Mouse (Mus musculus) MEL (cell line): ENCODE data around the gene Ikzf3. TPM values are rescaled to one million over a fixed set of nuclear protein-coding genes. Genes with fewer than 3 reads are reported as not detected.

Source experiments
- DNase-seq: peaks from one replicate; pipeline ENCODE4 v3.0.0; 2011; ENCODE audit warnings: low read depth, low spot score
- H3K27ac ChIP-seq: 2 replicates; pipeline ENCODE4 v1.5.1; 2012; ENCODE audit warnings: low read depth, mild to moderate bottlenecking, control low read depth, low read length, moderate library complexity; ENCODE audit not compliant: control insufficient read depth
- H3K27me3 ChIP-seq, 2 experiments: fragments of 150-350 bp in 1 of 2; sonication (generic) in 1 of 2; 2 replicates each; pipeline ENCODE4 v1.6.1; 2012; ENCODE audit warnings: low read length in 2 of 2, mild to moderate bottlenecking in 2 of 2, improper control_type of control experiment in 1 of 2, moderate library complexity in 1 of 2; ENCODE audit not compliant: insufficient read depth in 2 of 2, control insufficient read depth in 1 of 2
- H3K36me3 ChIP-seq, 2 experiments: 2 replicates each; pipeline ENCODE4 v1.6.1; 2012 to 2014; ENCODE audit warnings: low read length in 2 of 2, improper control_type of control experiment in 1 of 2, inconsistent platforms in 1 of 2, mild to moderate bottlenecking in 1 of 2; ENCODE audit not compliant: insufficient read depth in 2 of 2, control insufficient read depth in 1 of 2
- H3K4me1 ChIP-seq, 2 experiments: fragments of 150-350 bp in 1 of 2; sonication (generic) in 1 of 2; 2 replicates each; pipeline ENCODE4 v1.6.1; 2012; ENCODE audit warnings: low read length in 2 of 2, improper control_type of control experiment in 1 of 2, mild to moderate bottlenecking in 1 of 2; ENCODE audit not compliant: insufficient read depth in 2 of 2, control insufficient read depth in 1 of 2
- H3K4me3 ChIP-seq, 2 experiments: fragments of 150-350 bp in 1 of 2; sonication (generic) in 1 of 2; 2 replicates each; pipeline ENCODE4 v1.5.1; 2012; ENCODE audit warnings: low read depth in 2 of 2, low read length in 2 of 2, mild to moderate bottlenecking in 2 of 2, moderate library complexity in 2 of 2, control low read depth in 1 of 2, improper control_type of control experiment in 1 of 2; ENCODE audit not compliant: control insufficient read depth in 1 of 2, insufficient read depth in 1 of 2
- H3K79me2 ChIP-seq: 2 replicates; pipeline ENCODE4 v1.6.1; 2012; ENCODE audit warnings: mild to moderate bottlenecking, low read length, moderate library complexity; ENCODE audit not compliant: control insufficient read depth, poor library complexity, insufficient read depth
- H3K9ac ChIP-seq: 2 replicates; pipeline ENCODE4 v1.6.1; 2012; ENCODE audit warnings: low read depth, mild to moderate bottlenecking, control low read depth, low read length, moderate library complexity; ENCODE audit not compliant: control insufficient read depth, poor library complexity, severe bottlenecking
- H3K9me3 ChIP-seq: fragments of 150-350 bp; sonication (generic); replicated peaks from 2 replicates; pipeline ENCODE4 v1.6.1; 2012; ENCODE audit warnings: mild to moderate bottlenecking, low read length, improper control_type of control experiment, moderate library complexity; ENCODE audit not compliant: insufficient read depth
- CHD1 ChIP-seq: IDR thresholded peaks from 2 replicates; pipeline ENCODE4 v1.6.1; 2012; ENCODE audit warnings: low read depth, mild to moderate bottlenecking, inconsistent platforms, low read length, improper control_type of control experiment
- CHD2 ChIP-seq: IDR thresholded peaks from 2 replicates; pipeline ENCODE4 v1.6.1; 2011; ENCODE audit warnings: low read length, improper control_type of control experiment
- CTCF ChIP-seq, 3 experiments: IDR thresholded peaks in 2 of 3; conservative IDR thresholded peaks in 1 of 3; 2 replicates each; pipeline ENCODE4 v1.5.1; 2011 to 2012; ENCODE audit warnings: low read length in 3 of 3, low read depth in 2 of 3, mild to moderate bottlenecking in 2 of 3, improper control_type of control experiment in 1 of 3, inconsistent platforms in 1 of 3, mixed read lengths in 1 of 3, moderate library complexity in 1 of 3; ENCODE audit not compliant: control insufficient read depth in 1 of 3, insufficient read depth in 1 of 3, poor library complexity in 1 of 3, severe bottlenecking in 1 of 3
- ELF1 ChIP-seq: IDR thresholded peaks from 2 replicates; pipeline ENCODE4 v1.6.1; 2014; ENCODE audit warnings: low read depth, mild to moderate bottlenecking, inconsistent platforms, low read length, improper control_type of control experiment, moderate library complexity
- EP300 ChIP-seq, 2 experiments: IDR thresholded peaks; 2 replicates each; pipeline ENCODE4 v1.6.1; 2011; ENCODE audit warnings: improper control_type of control experiment in 2 of 2, low read length in 2 of 2, low read depth in 1 of 2, mild to moderate bottlenecking in 1 of 2
- MAX ChIP-seq: IDR thresholded peaks from 2 replicates; pipeline ENCODE4 v1.6.1; 2011; ENCODE audit warnings: low read length, improper control_type of control experiment
- MAZ ChIP-seq: IDR thresholded peaks from 2 replicates; pipeline ENCODE4 v1.6.1; 2012; ENCODE audit warnings: low read depth, mild to moderate bottlenecking, inconsistent platforms, low read length, improper control_type of control experiment
- MEF2A ChIP-seq: IDR thresholded peaks from 2 replicates; pipeline ENCODE4 v1.6.1; 2014; ENCODE audit warnings: low read depth, mild to moderate bottlenecking, inconsistent platforms, low read length, improper control_type of control experiment; ENCODE audit not compliant: poor library complexity, insufficient replicate concordance, severe bottlenecking; ENCODE audit errors: extremely low read depth
- MYC ChIP-seq: IDR thresholded peaks from 2 replicates; pipeline ENCODE4 v1.6.1; 2011; ENCODE audit warnings: low read depth, mild to moderate bottlenecking, low read length, improper control_type of control experiment, moderate library complexity
- POLR2A ChIP-seq, 2 experiments: IDR thresholded peaks; 2 replicates each; pipeline ENCODE4 v1.6.1; 2011 to 2012; ENCODE audit warnings: low read length in 2 of 2, mild to moderate bottlenecking in 2 of 2, control low read depth in 1 of 2, improper control_type of control experiment in 1 of 2, low read depth in 1 of 2, moderate library complexity in 1 of 2; ENCODE audit not compliant: control insufficient read depth in 1 of 2, insufficient read depth in 1 of 2, poor library complexity in 1 of 2
- RCOR1 ChIP-seq: IDR thresholded peaks from 2 replicates; pipeline ENCODE4 v1.6.1; 2012; ENCODE audit warnings: low read depth, mild to moderate bottlenecking, inconsistent platforms, low read length, improper control_type of control experiment
- SIN3A ChIP-seq: IDR thresholded peaks from 2 replicates; pipeline ENCODE4 v1.6.1; 2012; ENCODE audit warnings: low read length, improper control_type of control experiment, inconsistent platforms
- TAL1 ChIP-seq: IDR thresholded peaks from 2 replicates; pipeline ENCODE4 v1.6.1; 2012; ENCODE audit warnings: mild to moderate bottlenecking, inconsistent platforms, low read length, moderate library complexity, mixed read lengths
- USF1 ChIP-seq: IDR thresholded peaks from 2 replicates; pipeline ENCODE4 v1.6.1; 2014; ENCODE audit warnings: low read depth, mild to moderate bottlenecking, inconsistent platforms, low read length, improper control_type of control experiment, moderate library complexity
- ZMIZ1 ChIP-seq: IDR thresholded peaks from 2 replicates; pipeline ENCODE4 v1.6.1; 2012; ENCODE audit warnings: low read depth, mild to moderate bottlenecking, inconsistent platforms, low read length, improper control_type of control experiment, moderate library complexity
- polyA plus RNA-seq, 2 experiments: library from polyadenylated mRNA; stranded (reverse) in 1 of 2; unstranded in 1 of 2; fragments of >175 nt in 1 of 2; fragments of >200 nt in 1 of 2; gene quantifications; 2 replicates each; pipeline versions ENCODE4 v1.2.1 to v1.2.4; 2012; ENCODE audit warnings: low replicate concordance in 2 of 2, low read depth in 1 of 2; ENCODE audit not compliant: insufficient read length in 2 of 2, insufficient read depth in 1 of 2, missing spikeins in 1 of 2
- total RNA-seq: library from RNA; depleted of rRNA; stranded (reverse); fragments of 300-350 nt; gene quantifications from 2 replicates; pipeline ENCODE4 v1.2.3, GENCODE M21; 2012

The Ikzf3 gene
- total and polyA plus RNA-seq, 3 experiments: 0.12 TPM; not detected in 2

- Histone ChIP-seq H3K4me3 (no peak overlapping the region), H3K27me3 (peaks cover 16 to 20% of the 10 kb centered on the region in 2 experiments), H3K9ac (no peak overlapping the region), H3K27ac (no peak overlapping the region), H3K79me2 (no peaks in the 10 kb centered on the region), H3K9me3 (no peaks in the 10 kb centered on the region)
- DNase-seq: no peak
- TF ChIP-seq CHD2 (no peak), POLR2A (IDR thresholded peaks at IDR 0.05; ENCODE audit: control insufficient read depth in 1 of 2, insufficient read depth in 1 of 2, low read depth in 1 of 2, low read length in 2 of 2, poor library complexity in 1 of 2) (no peak), SIN3A (no peak), CHD1 (no peak), RCOR1 (no peak)
- TF ChIP-seq, all 39 proteins: peak for 0
- no peaks in the 10 kb centered on the region for H3K36me3 ChIP-seq
- no peaks in the 10 kb centered on the region for H3K4me1 ChIP-seq
Observed at GRCm38 (mm10) chr11:98479940-98480497, 65.8 kb downstream of the Ikzf3 start.

DNA sequence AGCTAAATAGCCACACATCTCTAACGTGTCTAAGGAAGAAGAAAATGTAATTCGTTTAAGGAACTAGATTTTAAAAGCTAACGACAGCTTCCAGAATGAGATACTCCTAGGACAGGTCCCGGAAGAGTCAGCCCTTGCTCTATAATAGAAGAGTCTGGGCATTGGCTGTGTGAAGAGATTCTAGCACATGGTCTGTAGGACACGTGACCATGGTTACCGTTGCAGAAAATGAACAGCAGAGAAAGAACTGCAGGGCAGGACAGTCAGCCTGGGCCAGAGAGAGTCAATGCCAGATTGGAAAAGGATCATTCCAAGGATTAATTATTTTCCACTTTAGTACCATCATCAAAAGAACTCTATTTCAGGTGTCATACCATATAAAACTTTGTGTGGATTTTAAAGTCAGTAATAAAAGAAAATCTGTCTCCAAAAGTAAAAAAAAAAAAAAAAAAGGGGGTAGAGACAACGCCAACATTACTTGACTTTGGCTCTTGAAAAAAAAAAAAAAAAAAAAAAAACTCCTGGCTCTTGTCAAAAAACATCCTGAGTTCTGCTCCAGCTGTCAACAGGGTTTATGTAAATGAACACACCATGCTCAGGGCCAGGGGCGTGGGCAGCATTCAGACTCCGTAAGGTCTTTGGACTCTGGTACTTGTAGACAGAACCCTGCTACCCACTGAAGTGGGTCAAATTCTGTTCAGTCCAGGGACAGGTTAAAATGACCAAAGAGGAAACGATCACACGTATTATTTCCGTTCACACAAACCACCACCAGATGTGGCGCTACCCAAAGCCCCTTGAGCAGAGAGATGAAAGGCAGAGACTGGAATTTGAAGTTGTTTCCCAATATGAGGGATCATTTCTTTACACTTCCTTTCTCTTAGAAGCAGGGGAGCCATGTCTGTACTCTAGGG lies 66.5 kb downstream of the Ikzf3 start:
- Histone ChIP-seq H3K4me1 (no peaks in the 10 kb centered on the region), H3K79me2 (no peaks in the 10 kb centered on the region), H3K27ac (no peak overlapping the region), H3K4me3 (no peak overlapping the region), H3K9me3 (no peaks in the 10 kb centered on the region), H3K27me3 (peaks cover 17 to 23% of the 10 kb centered on the region in 2 experiments), H3K9ac (no peak overlapping the region), H3K36me3 (no peaks in the 10 kb centered on the region)
- no peak for TF ChIP-seq MYC
- TF ChIP-seq USF1: peak; percentile 74
- no peak for TF ChIP-seq EP300 (IDR thresholded peaks at IDR 0.05; ENCODE audit: low read depth in 1 of 2, low read length in 2 of 2)
- peak; percentile 34; the same call in 1 of the 2 replicates for TF ChIP-seq MAX
- TF ChIP-seq SIN3A: no peak
- no peak for TF ChIP-seq ELF1
- no peak for DNase-seq

GRCm38 (mm10) chr11:98477011-98477701 lies 68.7 kb downstream of the Ikzf3 start:
- Histone ChIP-seq H3K4me1 (no peaks in the 10 kb centered on the region), H3K27ac (no peak overlapping the region), H3K4me3 (no peak overlapping the region)

More at GRCm38 (mm10) chr11:98477011-98477701, 68.7 kb downstream of the Ikzf3 start:
- TF ChIP-seq POLR2A (IDR thresholded peaks at IDR 0.05; ENCODE audit: control insufficient read depth in 1 of 2, insufficient read depth in 1 of 2, low read depth in 1 of 2, low read length in 2 of 2, poor library complexity in 1 of 2): no peak
- TF ChIP-seq MAZ: no peak
- TF ChIP-seq MEF2A: no peak
- no peak for TF ChIP-seq ZMIZ1
- TF ChIP-seq TAL1: no peak
- TF ChIP-seq CTCF (IDR thresholded peaks at IDR 0.05 in 2 of 3, conservative IDR thresholded peaks at IDR 0.05 in 1 of 3; ENCODE audit: control insufficient read depth in 1 of 3, insufficient read depth in 1 of 3, low read depth in 2 of 3, low read length in 3 of 3, poor library complexity in 1 of 3, severe bottlenecking in 1 of 3): no peak
- Histone ChIP-seq H3K9ac (no peak overlapping the region), H3K36me3 (no peaks in the 10 kb centered on the region), H3K27me3 (peaks cover 16 to 22% of the 10 kb centered on the region in 2 experiments), H3K9me3 (no peaks in the 10 kb centered on the region), H3K79me2 (no peaks in the 10 kb centered on the region)
- DNase-seq: no peak
